Mouse (Mus musculus) frontal cortex, postnatal 36 days (tissue): ENCODE data around the gene Dpep1.

Source experiments
- DNase-seq, 2 experiments: peaks; one replicate each; pipeline ENCODE4 v3.0.0; 2022; ENCODE audit warnings: low spot score in 2 of 2

Dpep1 gene

DNA sequence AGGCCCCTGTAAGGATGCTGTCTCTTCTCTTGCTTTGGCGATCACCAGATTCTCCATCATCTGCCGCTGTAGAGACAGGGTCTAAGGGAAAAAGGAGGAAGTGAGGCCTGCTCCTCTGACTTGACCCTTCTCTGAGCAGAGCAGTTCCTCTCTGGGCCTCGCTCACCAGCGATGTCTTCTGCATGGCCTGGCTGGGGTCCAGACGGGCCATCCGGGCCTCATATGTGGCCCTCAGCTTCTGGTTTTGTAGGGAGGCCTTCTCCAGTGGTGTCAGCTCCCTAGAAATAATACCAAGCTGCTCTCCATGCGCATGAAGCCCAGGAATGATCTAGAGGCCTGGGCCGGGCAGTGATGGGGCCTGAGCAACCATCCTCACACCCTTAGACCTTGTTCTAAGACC lies 62.6 kb downstream of the Dpep1 start:
- no peak for DNase-seq

DNA sequence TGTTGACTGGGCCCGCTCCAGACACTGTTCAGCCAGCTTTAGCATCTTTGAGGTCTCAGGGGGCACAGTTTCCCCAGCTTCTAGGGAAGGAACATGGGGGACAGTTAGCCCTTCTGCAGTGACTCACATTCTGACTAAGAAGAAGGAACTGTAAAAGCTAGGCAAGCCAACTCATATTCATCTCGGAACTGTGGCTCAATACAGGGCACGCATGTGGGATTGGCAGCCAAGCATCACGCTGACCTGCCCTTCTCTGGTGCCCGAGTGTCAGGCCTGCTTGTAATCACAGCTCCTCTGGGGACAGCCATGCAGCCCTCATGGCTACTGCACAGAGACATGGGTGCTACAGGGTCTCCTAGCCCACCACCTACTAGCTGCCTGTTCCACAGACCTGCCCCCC lies 64.9 kb downstream of the Dpep1 start:
- no peak for DNase-seq
